Mouse (Mus musculus) ES-E14 (cell line): ENCODE measurements around the gene BC035044. TPM values are rescaled to one million over a fixed set of nuclear protein-coding genes. Genes with fewer than 3 reads are reported as not detected.

Source experiments
- DNase-seq: peaks from one replicate; pipeline ENCODE4 v3.0.0-alpha.2; 2013; ENCODE audit warnings: low read depth, low spot score
- H3K27ac ChIP-seq: 2 replicates; pipeline ENCODE4 v1.5.1; 2012; ENCODE audit warnings: low read depth, mild to moderate bottlenecking, low read length, moderate library complexity, mixed read lengths; ENCODE audit not compliant: poor library complexity, insufficient read depth, severe bottlenecking
- H3K36me3 ChIP-seq: 2 replicates; pipeline ENCODE4 v1.6.1; 2012; ENCODE audit warnings: mild to moderate bottlenecking, low read length, moderate library complexity, mixed read lengths; ENCODE audit not compliant: control insufficient read depth, poor library complexity, insufficient read depth, severe bottlenecking
- H3K4me1 ChIP-seq, 2 experiments: fragments of 150-350 bp in 1 of 2; sonication (generic) in 1 of 2; 2 replicates each; pipeline ENCODE4 v1.6.1; 2012; ENCODE audit warnings: low read length in 2 of 2, mild to moderate bottlenecking in 1 of 2, mixed read lengths in 1 of 2; ENCODE audit not compliant: control insufficient read depth in 2 of 2, insufficient read depth in 2 of 2, poor library complexity in 1 of 2
- H3K4me3 ChIP-seq, 2 experiments: fragments of 150-350 bp in 1 of 2; sonication (generic) in 1 of 2; 2 replicates each; pipeline ENCODE4 v1.5.1; 2012; ENCODE audit warnings: low read length in 2 of 2, low read depth in 1 of 2, mild to moderate bottlenecking in 1 of 2, mixed read lengths in 1 of 2; ENCODE audit not compliant: insufficient read depth in 1 of 2, poor library complexity in 1 of 2, severe bottlenecking in 1 of 2
- H3K9ac ChIP-seq: 2 replicates; pipeline ENCODE4 v1.6.1; 2012; ENCODE audit warnings: low read depth, mild to moderate bottlenecking, low read length, mixed read lengths; ENCODE audit not compliant: poor library complexity, insufficient read depth, severe bottlenecking
- H3K9me3 ChIP-seq: fragments of 150-350 bp; sonication (generic); 2 replicates; pipeline ENCODE4 v1.6.1; 2012; ENCODE audit warnings: low read depth, mild to moderate bottlenecking, low read length; ENCODE audit not compliant: control insufficient read depth, insufficient read depth
- CHD2 ChIP-seq: IDR thresholded peaks from 2 replicates; pipeline ENCODE4 v1.6.1; 2014; ENCODE audit warnings: mild to moderate bottlenecking, low read depth, low read length, inconsistent platforms
- HCFC1 ChIP-seq: IDR thresholded peaks from 2 replicates; pipeline ENCODE4 v1.6.1; 2012; ENCODE audit warnings: low read length, inconsistent platforms, borderline replicate concordance; ENCODE audit not compliant: insufficient read depth
- MAFK ChIP-seq: IDR thresholded peaks from 2 replicates; pipeline ENCODE4 v1.6.1; 2014; ENCODE audit warnings: mild to moderate bottlenecking, low read depth, low read length, inconsistent platforms; ENCODE audit not compliant: insufficient read depth
- ZC3H11A ChIP-seq: IDR thresholded peaks from 2 replicates; pipeline ENCODE4 v1.6.1; 2012; ENCODE audit warnings: low read depth, mild to moderate bottlenecking, inconsistent platforms, low read length, borderline replicate concordance
- ZNF384 ChIP-seq: IDR thresholded peaks from 2 replicates; pipeline ENCODE4 v1.6.1; 2012; ENCODE audit warnings: low read depth, low read length, inconsistent platforms
- in situ Hi-C, 2 experiments: fragments of 600-800 bp; cut with MboI; formaldehyde crosslinking; loops; one replicate each; pipeline ENCODE4 v1.15.1; 2025; ENCODE audit warnings: low sequenced_read_pairs in 2 of 2, inconsistent platforms in 1 of 2; ENCODE audit not compliant: unreplicated experiment in 2 of 2
- total RNA-seq: library from RNA; depleted of rRNA; stranded (reverse); fragments of 300-350 nt; gene quantifications from 2 replicates; pipeline ENCODE4 v1.2.3, GENCODE M21; 2012

BC035044 gene
- total RNA-seq, 1 experiment, result not detected

GRCm38 (mm10) chr6:128839266-128839771 lies 51.6 kb downstream of the BC035044 start:
- in situ Hi-C loops, result loop anchor here in 1 of 2 experiments (5.0 kb wide), 1 partner anchor 37 kb away; no protein-coding TSS in a partner anchor
- TF ChIP-seq CHD2, result no peak
- TF ChIP-seq ZC3H11A, result peak; percentile 74
- H3K4me3 ChIP-seq, result peak overlapping the region; percentile 79 to 85
- peaks cover 0 to 3% of the 10 kb centered on the region in 2 experiments; a peak in 1 of 4 replicates for H3K4me1 ChIP-seq
- peak overlapping the region; percentile 63; the same call in 1 of the 2 replicates for H3K27ac ChIP-seq
- H3K9ac ChIP-seq, result peak overlapping the region; percentile 71
- peak; percentile 94 for DNase-seq
- H3K36me3 ChIP-seq, result no peaks in the 10 kb centered on the region
- H3K9me3 ChIP-seq, result no peaks in the 10 kb centered on the region

GRCm38 (mm10) chr6:128838342-128839265 lies 52.3 kb downstream of the BC035044 start:
- in situ Hi-C loops, result loop anchor here in 1 of 2 experiments (5.0 kb wide), 1 partner anchor 36 kb away; no protein-coding TSS in a partner anchor
- peak; percentile 70 for DNase-seq
- peak overlapping the region; percentile 76 for H3K9ac ChIP-seq
- TF ChIP-seq ZNF384 (peak; percentile 77), MAFK (peak; percentile 81), ZC3H11A (no peak)
- no peaks in the 10 kb centered on the region for H3K36me3 ChIP-seq
- peak overlapping the region; percentile 16; the same call in 1 of the 2 replicates for H3K27ac ChIP-seq
- peaks cover 0 to 3% of the 10 kb centered on the region in 2 experiments; a peak in 1 of 4 replicates for H3K4me1 ChIP-seq
- peak overlapping the region; percentile 79 to 85 for H3K4me3 ChIP-seq
- H3K9me3 ChIP-seq, result no peaks in the 10 kb centered on the region

GRCm38 (mm10) chr6:128837454-128838341 lies 53.2 kb downstream of the BC035044 start:
- H3K4me1 ChIP-seq, result peaks cover 0 to 3% of the 10 kb centered on the region in 2 experiments; a peak in 1 of 4 replicates
- H3K36me3 ChIP-seq, result no peaks in the 10 kb centered on the region
- no peak overlapping the region for H3K27ac ChIP-seq
- peak overlapping the region; percentile 66 to 85 for H3K4me3 ChIP-seq
- TF ChIP-seq ZNF384 (no peak), MAFK (no peak), ZC3H11A (no peak), HCFC1 (no peak), CHD2 (no peak)
- in situ Hi-C loops, result loop anchor here in 1 of 2 experiments (5.0 kb wide), 1 partner anchor 35 kb away; no protein-coding TSS in a partner anchor
- peak; percentile 28 for DNase-seq
- 0 out of 2 replicates have a peak overlapping the region, but pooled peaks have one; percentile 43 for H3K9ac ChIP-seq
- no peaks in the 10 kb centered on the region for H3K9me3 ChIP-seq

- in situ Hi-C loops, result loop anchor here in 1 of 2 experiments (5.0 kb wide), 1 partner anchor 35 kb away; no protein-coding TSS in a partner anchor
- H3K4me3 ChIP-seq, result no peak overlapping the region
- H3K9me3 ChIP-seq, result no peaks in the 10 kb centered on the region
- no peaks in the 10 kb centered on the region for H3K36me3 ChIP-seq
- no peak overlapping the region for H3K27ac ChIP-seq
- no peak overlapping the region for H3K9ac ChIP-seq
- no peak for DNase-seq
- H3K4me1 ChIP-seq, result peaks cover 0 to 3% of the 10 kb centered on the region in 2 experiments; a peak in 1 of 4 replicates
- no peak for TF ChIP-seq ZC3H11A
- no peak for TF ChIP-seq ZNF384
- no peak for TF ChIP-seq HCFC1
- no peak for TF ChIP-seq MAFK
- TF ChIP-seq CHD2, result no peak
These were observed 54.0 kb downstream of the BC035044 start for GRCm38 (mm10) chr6:128836955-128837334.
